Mouse (Mus musculus) myocyte (in vitro differentiated cells): ENCODE data around the gene Tsga10. TPM values are rescaled to one million over a fixed set of nuclear protein-coding genes. Genes with fewer than 3 reads are reported as not detected.
A peak's percentile ranks its signal among the peaks of the same experiment; 100 is the strongest.

Experiments
- H3K27me3 ChIP-seq: one replicate; pipeline ENCODE4 v1.6.1; 2011; ENCODE audit not compliant: control insufficient read depth, insufficient read depth, insufficient read length
- H3K36me3 ChIP-seq: one replicate; pipeline ENCODE4 v1.6.1; 2011; ENCODE audit not compliant: control insufficient read depth, insufficient read depth
- H3K4me2 ChIP-seq: one replicate; pipeline ENCODE4 v1.6.1; 2011; ENCODE audit warnings: low read depth, control low read depth
- H3K4me3 ChIP-seq: one replicate; pipeline ENCODE4 v1.5.1; 2011; ENCODE audit warnings: mild to moderate bottlenecking, control low read depth, moderate library complexity
- H3K79me2 ChIP-seq: one replicate; pipeline ENCODE4 v1.6.1; 2011; ENCODE audit not compliant: control insufficient read depth, insufficient read depth
- H3ac ChIP-seq: one replicate; pipeline ENCODE4 v1.6.1; 2011; ENCODE audit not compliant: control insufficient read depth, insufficient read length
- CEBPB ChIP-seq: IDR thresholded peaks from 2 replicates; pipeline ENCODE4 v1.6.1; 2011; ENCODE audit warnings: mild to moderate bottlenecking, moderate library complexity; ENCODE audit not compliant: poor library complexity, insufficient read depth, severe bottlenecking
- E2F4 ChIP-seq: IDR thresholded peaks from one replicate; pipeline ENCODE4 v1.6.1; 2011; ENCODE audit warnings: mild to moderate bottlenecking, control low read depth, moderate library complexity; ENCODE audit not compliant: insufficient read depth
- MAX ChIP-seq: IDR thresholded peaks from one replicate; pipeline ENCODE4 v1.6.1; 2011; ENCODE audit warnings: low read depth, mild to moderate bottlenecking, control low read depth
- MYOD1 ChIP-seq, 3 experiments: IDR thresholded peaks; one replicate each; pipeline ENCODE4 v1.6.1; 2011; ENCODE audit warnings: control low read depth in 2 of 3, low read depth in 2 of 3, mild to moderate bottlenecking in 2 of 3, moderate library complexity in 1 of 3; ENCODE audit not compliant: insufficient read length in 2 of 3, control insufficient read depth in 1 of 3
- MYOG ChIP-seq, 3 experiments: IDR thresholded peaks; one replicate each; pipeline ENCODE4 v1.6.1; 2011; ENCODE audit warnings: control low read depth in 2 of 3, low read depth in 2 of 3, mild to moderate bottlenecking in 2 of 3; ENCODE audit not compliant: insufficient read length in 2 of 3, control insufficient read depth in 1 of 3, insufficient read depth in 1 of 3
- POLR2A ChIP-seq: IDR thresholded peaks from one replicate; pipeline ENCODE4 v1.6.1; 2011; ENCODE audit warnings: low read depth, mild to moderate bottlenecking, control low read depth, moderate library complexity; ENCODE audit not compliant: insufficient read length
- POLR2AphosphoS2 ChIP-seq: IDR thresholded peaks from one replicate; pipeline ENCODE4 v1.6.1; 2011; ENCODE audit warnings: low read depth, control low read depth; ENCODE audit not compliant: insufficient read length
- REST ChIP-seq: IDR thresholded peaks from one replicate; pipeline ENCODE4 v1.6.1; 2011; ENCODE audit warnings: mild to moderate bottlenecking, control low read depth, moderate library complexity; ENCODE audit not compliant: insufficient read depth, insufficient read length
- SRF ChIP-seq: IDR thresholded peaks from one replicate; pipeline ENCODE4 v1.6.1; 2011; ENCODE audit warnings: low read depth; ENCODE audit not compliant: control insufficient read depth, insufficient read length
- TCF12 ChIP-seq: IDR thresholded peaks from one replicate; pipeline ENCODE4 v1.6.1; 2011; ENCODE audit warnings: mild to moderate bottlenecking, control low read depth; ENCODE audit not compliant: poor library complexity, insufficient read depth, severe bottlenecking
- TCF3 ChIP-seq: IDR thresholded peaks from one replicate; pipeline ENCODE4 v1.6.1; 2011; ENCODE audit warnings: low read depth, control low read depth; ENCODE audit not compliant: insufficient read length
- USF1 ChIP-seq: IDR thresholded peaks from one replicate; pipeline ENCODE4 v1.6.1; 2011; ENCODE audit warnings: low read depth, mild to moderate bottlenecking, control low read depth, moderate library complexity
- polyA plus RNA-seq: library from polyadenylated mRNA; unstranded; fragments of >200 nt; fragmentation: generic; extraction: Trizol; gene quantifications from one replicate; pipeline ENCODE4 v1.2.1, GENCODE M21; 2012; ENCODE audit warnings: missing spikeins

Tsga10 gene
- 1.7 TPM for polyA plus RNA-seq

GRCm38 (mm10) chr1:37866286-37866685, at the start of gene Tsga10:
Gene Tsga10, minus strand, starts transcription at chr1:37866429.
- Histone ChIP-seq H3K79me2 (no peaks in the 10 kb centered on the region), H3K4me3 (peak within 1 kb of the TSS; percentile 35), H3K36me3 (no peaks in the 10 kb centered on the region), H3ac (no peak within 1 kb of the TSS), H3K4me2 (peak within 1 kb of the TSS; percentile 96), H3K27me3 (no peaks in the 10 kb centered on the region)
- TF ChIP-seq CEBPB (no peak), MYOD1 (IDR thresholded peaks at IDR 0.05; ENCODE audit: control insufficient read depth in 1 of 3, insufficient read length in 2 of 3, low read depth in 2 of 3) (no peak)

- no peak overlapping the region for H3K4me3 ChIP-seq
- peaks cover 7% of the 10 kb centered on the region for H3K27me3 ChIP-seq
- H3K79me2 ChIP-seq: no peaks in the 10 kb centered on the region
- H3K4me2 ChIP-seq: no peak overlapping the region
- no peak for TF ChIP-seq CEBPB
- no peak for TF ChIP-seq MAX
- TF ChIP-seq POLR2AphosphoS2: no peak
- no peak for TF ChIP-seq TCF3
- no peak for TF ChIP-seq POLR2A
- TF ChIP-seq MYOD1 (IDR thresholded peaks at IDR 0.05; ENCODE audit: control insufficient read depth in 1 of 3, insufficient read length in 2 of 3, low read depth in 2 of 3): no peak
- no peak for TF ChIP-seq USF1
- TF ChIP-seq TCF12: no peak
- no peak for TF ChIP-seq E2F4
- no peak for TF ChIP-seq MYOG (IDR thresholded peaks at IDR 0.05; ENCODE audit: control insufficient read depth in 1 of 3, insufficient read depth in 1 of 3, insufficient read length in 2 of 3, low read depth in 2 of 3)
- no peak for TF ChIP-seq REST
- no peaks in the 10 kb centered on the region for H3K36me3 ChIP-seq
- H3ac ChIP-seq: no peak overlapping the region
These were observed 46.5 kb upstream of the Tsga10 start for GRCm38 (mm10) chr1:37912751-37913150.

GRCm38 (mm10) chr1:37903178-37903577, 36.9 kb upstream of the Tsga10 start:
- H3K4me3 ChIP-seq: no peak overlapping the region
- peaks cover 8% of the 10 kb centered on the region for H3K36me3 ChIP-seq
- peaks cover 6% of the 10 kb centered on the region for H3K27me3 ChIP-seq
- H3ac ChIP-seq: no peak overlapping the region
- TF ChIP-seq POLR2AphosphoS2: no peak
- no peak for TF ChIP-seq USF1
- no peak for TF ChIP-seq CEBPB
- no peak for TF ChIP-seq E2F4
- H3K79me2 ChIP-seq: no peaks in the 10 kb centered on the region
- H3K4me2 ChIP-seq: no peak overlapping the region

- TF ChIP-seq MYOD1 (IDR thresholded peaks at IDR 0.05; ENCODE audit: control insufficient read depth in 1 of 3, insufficient read length in 2 of 3, low read depth in 2 of 3): no peak
- Histone ChIP-seq H3K36me3 (peaks cover 20% of the 10 kb centered on the region), H3K27me3 (no peaks in the 10 kb centered on the region), H3ac (no peak overlapping the region), H3K79me2 (no peaks in the 10 kb centered on the region), H3K4me2 (no peak overlapping the region), H3K4me3 (no peak overlapping the region)
These were observed 34.1 kb upstream of the Tsga10 start for GRCm38 (mm10) chr1:37900288-37900687.

GRCm38 (mm10) chr1:37899816-37900215, 33.6 kb upstream of the Tsga10 start:
- Histone ChIP-seq H3K36me3 (peaks cover 20% of the 10 kb centered on the region), H3ac (no peak overlapping the region), H3K4me2 (no peak overlapping the region), H3K27me3 (no peaks in the 10 kb centered on the region), H3K4me3 (no peak overlapping the region), H3K79me2 (no peaks in the 10 kb centered on the region)
- TF ChIP-seq MYOD1 (IDR thresholded peaks at IDR 0.05; ENCODE audit: control insufficient read depth in 1 of 3, insufficient read length in 2 of 3, low read depth in 2 of 3): peak in 2 of 3 experiments; percentile 28 to 51
- peak in 1 of 3 experiments; percentile 78 for TF ChIP-seq MYOG (IDR thresholded peaks at IDR 0.05; ENCODE audit: control insufficient read depth in 1 of 3, insufficient read depth in 1 of 3, insufficient read length in 2 of 3, low read depth in 2 of 3)
- TF ChIP-seq CEBPB: no peak
- no peak for TF ChIP-seq REST
- no peak for TF ChIP-seq SRF
- peak; percentile 61 for TF ChIP-seq TCF12

- H3K79me2 ChIP-seq: peaks cover 20% of the 10 kb centered on the region
- H3ac ChIP-seq: no peak overlapping the region
- no peak overlapping the region for H3K4me2 ChIP-seq
- peaks cover 26% of the 10 kb centered on the region for H3K36me3 ChIP-seq
- H3K4me3 ChIP-seq: no peak overlapping the region
- no peaks in the 10 kb centered on the region for H3K27me3 ChIP-seq
- TF ChIP-seq SRF: no peak
- no peak for TF ChIP-seq CEBPB
- no peak for TF ChIP-seq TCF3
- no peak for TF ChIP-seq MYOG (IDR thresholded peaks at IDR 0.05; ENCODE audit: control insufficient read depth in 1 of 3, insufficient read depth in 1 of 3, insufficient read length in 2 of 3, low read depth in 2 of 3)
- no peak for TF ChIP-seq POLR2AphosphoS2
- TF ChIP-seq E2F4: no peak
- no peak for TF ChIP-seq MYOD1 (IDR thresholded peaks at IDR 0.05; ENCODE audit: control insufficient read depth in 1 of 3, insufficient read length in 2 of 3, low read depth in 2 of 3)
- TF ChIP-seq TCF12: no peak
- TF ChIP-seq REST: no peak
- no peak for TF ChIP-seq USF1
These were observed 28.4 kb upstream of the Tsga10 start for GRCm38 (mm10) chr1:37894606-37895005.
